Mouse (Mus musculus): Measurements from ENCODE around the gene Pcx.
"Not testable (repeated sequence)": the region's sequence is repeated elsewhere in the genome, so short reads cannot be mapped to it uniquely, and the experiment has no call there.

Gene Pcx

DNA sequence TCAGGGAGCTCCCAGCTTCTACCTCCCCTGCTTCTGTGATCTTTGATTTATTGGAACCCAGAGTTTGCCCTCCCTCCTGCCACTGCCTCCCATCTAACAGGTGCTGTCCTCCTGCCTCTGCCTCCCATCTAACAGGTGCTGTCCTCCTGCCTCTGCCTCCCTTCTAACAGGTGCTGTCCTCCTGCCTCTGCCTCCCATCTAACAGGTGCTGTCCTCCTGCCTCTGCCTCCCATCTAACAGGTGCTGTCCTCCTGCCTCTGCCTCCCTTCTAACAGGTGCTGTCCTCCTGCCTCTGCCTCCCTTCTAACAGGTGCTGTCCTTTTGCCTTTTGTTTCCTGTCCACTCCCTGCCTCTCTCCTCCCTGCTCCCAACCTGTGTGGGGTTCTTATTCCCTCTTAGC lies 76.5 kb downstream of the Pcx start:
- DNase-seq (ENCODE audit: low spot score) = not testable (repeated sequence)

DNA sequence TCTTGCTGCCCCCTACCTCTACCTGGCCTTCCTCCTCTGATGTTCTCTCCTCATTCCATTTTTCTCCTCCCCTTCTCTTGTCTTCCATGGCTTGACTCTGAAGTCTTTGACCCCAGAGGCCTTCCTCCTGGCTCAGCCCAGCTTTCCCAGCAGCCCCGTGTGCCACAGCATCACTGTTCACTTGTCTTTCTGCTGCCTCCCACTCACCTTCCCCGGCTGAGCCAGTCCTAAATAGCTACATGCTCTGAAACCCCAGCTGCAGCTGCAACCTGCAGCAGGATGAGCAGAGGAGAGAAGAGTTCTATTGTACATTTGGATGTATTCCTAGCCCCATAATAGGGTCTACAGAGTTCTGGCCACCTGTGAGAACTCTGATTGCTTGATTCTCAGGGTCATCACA lies 77.2 kb downstream of the Pcx start:
- DNase-seq (ENCODE audit: low spot score) = no peak

DNA sequence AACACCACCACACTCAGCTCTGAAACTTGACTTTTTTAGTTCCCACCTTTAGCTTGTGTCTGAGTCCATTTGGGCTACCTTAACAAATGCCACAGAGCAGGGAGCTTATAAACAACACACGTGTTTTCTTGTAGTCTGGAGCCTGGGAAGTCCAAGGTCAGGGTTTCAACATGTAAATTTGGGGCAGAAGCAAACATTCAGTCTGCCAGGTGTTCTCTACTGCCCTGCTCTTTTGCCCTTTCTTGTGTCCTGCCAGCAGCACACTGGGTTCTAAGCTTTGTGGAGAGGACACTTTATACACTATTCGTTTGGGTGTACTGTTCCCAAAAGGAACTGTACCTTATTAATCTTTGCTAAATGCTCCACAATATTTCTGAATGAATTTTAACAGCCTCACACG lies 78.2 kb downstream of the Pcx start:
- DNase-seq (ENCODE audit: low spot score) = no peak

DNA sequence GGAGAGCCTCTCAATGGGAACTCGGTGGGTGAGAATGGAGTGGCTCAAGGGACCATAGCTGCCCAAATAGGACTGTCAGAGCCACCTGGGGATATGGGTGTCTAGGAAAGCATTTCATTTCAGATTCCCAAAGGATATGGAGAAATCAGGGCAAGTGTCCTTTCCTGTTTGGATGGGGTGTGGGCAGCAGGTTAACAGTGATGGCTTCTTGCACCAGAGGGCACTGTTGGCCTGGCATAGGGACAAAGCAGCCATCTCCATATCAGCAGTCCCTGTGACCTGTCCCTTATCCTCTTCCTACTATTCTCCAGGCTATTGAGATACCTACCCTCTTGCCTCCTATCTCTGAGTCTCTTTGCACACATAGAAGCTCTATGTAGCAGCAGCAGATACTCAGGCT lies 78.8 kb downstream of the Pcx start:
- DNase-seq (ENCODE audit: low spot score) = no peak

DNA sequence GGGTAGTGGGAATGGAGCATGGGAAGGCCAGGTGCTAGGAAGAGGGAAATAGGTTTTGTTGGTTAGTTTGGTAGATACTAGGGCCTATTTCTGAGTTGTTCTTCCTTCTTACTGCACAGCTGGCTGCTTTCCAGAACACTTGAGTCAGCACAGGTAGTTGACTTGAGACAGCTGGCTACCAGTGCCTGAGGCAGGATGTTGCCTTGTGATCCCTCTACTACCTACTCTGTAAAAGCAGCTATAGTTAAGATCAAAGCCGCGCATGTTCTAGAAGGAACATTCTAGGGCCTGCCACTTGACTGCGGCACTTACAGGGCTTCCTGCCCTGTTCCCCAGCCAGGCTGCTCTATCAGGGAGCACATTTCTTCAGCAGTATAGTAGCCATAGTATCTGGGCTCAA lies 79.8 kb downstream of the Pcx start:
- peak; percentile 15 for DNase-seq (ENCODE audit: low spot score)

DNA sequence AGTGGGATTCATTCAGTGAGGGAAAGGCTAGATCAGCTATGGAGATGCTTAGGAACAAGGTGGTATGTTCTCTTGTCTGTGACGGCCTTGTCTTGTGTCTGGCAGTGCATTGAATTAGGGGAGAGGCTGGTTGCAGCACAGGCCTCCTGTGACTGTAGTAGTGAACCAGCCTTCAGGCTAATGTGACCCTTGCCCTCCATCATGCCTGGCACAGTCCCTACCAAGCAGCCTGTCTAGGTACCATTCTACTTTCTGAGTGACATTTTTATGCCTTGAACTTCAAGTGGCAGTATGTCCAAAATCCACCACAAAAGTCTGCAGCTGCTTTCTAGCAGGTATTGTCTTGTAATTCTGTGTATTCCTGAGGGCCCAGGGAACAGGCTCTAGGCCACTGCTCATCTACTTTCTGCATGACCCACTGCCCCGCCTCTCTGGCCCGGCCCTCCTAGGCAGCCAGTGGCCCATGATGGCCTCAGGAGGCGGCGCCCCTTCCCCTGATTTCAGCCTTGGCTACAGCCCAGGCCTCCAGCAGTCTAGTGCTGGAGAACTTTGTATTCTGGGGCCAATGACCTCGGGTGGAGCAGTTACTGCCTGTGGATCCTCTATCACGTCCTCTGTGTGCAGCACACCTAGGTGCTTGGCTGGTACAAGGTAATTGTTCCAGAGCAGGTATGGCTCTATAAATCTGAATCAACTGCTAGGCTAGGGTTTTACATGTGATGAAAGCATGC lies 83.7 kb downstream of the Pcx start:
- no peak for DNase-seq (ENCODE audit: low spot score)

DNA sequence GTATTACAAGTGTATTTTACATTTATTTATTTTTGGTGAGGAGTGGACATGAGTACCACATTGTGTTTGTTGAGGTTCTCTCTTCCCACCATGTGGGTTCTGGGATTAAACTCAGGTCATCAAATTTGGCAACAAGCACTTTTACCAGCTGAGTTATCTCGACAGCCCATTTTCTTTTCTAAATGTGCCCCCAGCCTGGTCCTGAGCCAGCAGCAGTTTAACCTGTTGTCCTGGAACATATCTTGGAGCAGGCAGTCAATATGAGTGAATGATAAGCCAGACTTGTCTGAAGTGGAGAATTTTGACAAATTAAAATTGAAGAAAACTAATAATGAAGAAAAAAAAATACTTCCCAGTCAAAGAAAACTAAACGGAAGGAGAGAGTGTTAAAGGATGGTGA lies 85.8 kb downstream of the Pcx start:
- DNase-seq (ENCODE audit: low spot score) = no peak

DNA sequence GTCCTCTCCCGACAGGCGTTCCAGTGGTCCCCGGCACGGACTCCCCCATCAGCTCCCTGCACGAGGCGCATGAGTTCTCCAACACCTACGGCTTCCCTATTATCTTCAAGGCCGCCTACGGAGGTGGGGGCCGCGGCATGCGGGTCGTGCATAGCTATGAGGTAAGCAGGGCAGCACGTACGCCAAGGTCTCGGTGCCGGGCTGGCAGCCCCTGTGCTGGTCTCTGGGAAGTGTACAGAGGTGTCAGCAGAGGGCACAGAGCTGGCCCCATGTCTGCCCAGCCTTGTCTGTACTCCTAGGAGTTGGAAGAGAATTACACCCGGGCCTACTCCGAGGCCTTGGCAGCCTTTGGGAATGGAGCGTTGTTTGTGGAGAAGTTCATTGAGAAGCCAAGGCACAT lies 92.2 kb downstream of the Pcx start:
- no peak for DNase-seq (ENCODE audit: low spot score)

DNA sequence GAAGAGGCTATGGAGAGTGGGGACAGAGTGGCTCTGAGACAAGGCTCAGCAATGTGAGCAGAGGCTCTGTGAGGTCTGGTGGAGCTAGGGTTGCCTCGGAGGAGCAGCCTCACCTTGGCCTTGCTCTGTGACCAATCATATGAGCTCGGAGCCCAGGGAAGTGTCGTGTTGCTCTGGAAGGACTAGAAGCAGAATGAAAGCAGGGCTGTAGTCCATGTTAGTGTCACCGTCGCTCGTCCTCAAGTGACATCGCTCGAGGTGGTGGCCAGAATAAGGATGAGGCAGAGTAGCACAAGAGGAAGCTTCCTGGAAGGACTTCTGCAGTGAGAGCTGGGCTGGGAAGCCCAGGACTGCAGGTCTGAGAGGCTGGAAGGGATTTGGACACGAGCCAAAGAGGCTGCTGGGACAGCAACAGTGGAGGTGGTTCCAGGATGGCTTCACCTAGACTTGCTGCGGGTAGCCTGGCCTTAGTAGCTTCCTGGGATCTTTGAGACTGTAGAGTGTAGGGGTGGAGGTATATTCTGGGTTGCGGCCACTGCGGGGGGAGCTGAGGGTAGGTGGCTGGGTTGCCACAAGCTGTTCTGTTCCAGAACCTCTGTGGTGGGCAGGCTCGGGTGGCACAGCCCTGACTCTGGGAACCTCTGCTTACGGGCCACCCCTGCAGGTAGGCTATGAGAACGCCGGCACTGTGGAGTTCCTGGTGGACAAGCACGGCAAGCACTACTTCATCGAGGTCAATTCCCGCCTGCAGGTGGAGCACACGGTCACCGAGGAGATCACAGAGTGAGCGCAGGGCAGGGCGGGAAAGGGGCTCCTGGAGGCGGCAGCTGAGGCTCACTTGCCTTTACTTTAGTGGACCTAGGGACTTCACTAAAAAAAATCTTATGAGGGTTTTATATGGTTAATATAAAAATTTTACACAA lies 93.8 kb downstream of the Pcx start:
- peak; percentile 73 for DNase-seq (ENCODE audit: low spot score)

DNA sequence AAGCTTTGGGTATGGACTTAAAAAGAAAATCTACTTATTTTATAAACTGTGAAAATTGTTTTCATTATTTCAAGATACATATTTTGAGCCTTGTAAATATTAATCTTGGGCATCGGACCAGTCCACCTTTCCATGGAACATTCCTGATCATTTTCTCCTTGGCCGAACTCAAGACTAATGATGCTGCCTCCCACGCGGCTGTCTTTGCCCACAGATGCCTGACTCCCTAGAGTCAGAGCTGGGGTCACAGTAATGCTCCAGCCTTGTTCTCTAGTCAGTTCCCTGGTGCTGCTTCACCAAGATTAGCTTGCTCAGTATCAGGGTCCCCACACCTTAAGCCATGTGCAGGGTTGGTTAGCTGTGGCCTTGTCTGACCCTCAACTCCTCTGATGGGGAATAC lies 95.4 kb downstream of the Pcx start:
- DNase-seq (ENCODE audit: low spot score) = no peak

DNA sequence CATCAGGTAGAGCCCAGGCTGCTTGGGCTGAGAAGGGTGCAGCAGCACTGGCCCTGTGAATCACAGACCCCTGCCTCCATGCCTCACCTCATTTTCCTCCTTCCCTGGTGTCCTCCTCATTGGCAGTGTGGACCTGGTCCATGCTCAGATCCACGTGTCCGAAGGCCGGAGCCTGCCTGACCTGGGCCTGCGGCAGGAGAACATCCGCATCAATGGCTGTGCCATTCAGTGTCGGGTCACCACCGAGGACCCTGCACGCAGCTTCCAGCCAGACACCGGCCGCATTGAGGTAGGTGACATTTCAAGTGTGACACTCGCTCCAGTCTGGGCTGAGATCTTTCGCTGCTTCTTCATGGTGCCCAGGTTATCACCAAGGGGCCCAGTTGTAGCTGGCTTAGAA lies 97.1 kb downstream of the Pcx start:
- DNase-seq (ENCODE audit: low spot score) = no peak

DNA sequence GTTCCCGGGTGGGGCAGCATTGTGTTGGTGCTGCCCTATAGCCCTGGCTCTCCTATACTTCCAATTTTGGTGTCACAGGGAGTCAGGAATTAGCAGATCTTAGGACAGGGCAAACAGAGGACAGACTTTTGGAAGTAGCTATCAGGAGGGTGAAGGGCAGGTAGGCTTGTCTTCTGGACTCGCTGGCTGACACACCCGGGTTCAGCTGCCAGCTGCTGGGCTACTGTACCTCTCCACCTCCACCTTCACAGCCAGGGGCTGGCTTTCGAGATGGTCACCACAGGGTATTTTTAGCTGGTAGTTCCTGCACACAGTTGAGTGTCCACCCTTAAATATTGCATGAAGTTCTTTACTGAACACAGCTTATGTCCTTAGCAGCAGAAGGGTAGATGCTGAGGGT lies 98.2 kb downstream of the Pcx start:
- no peak for DNase-seq (ENCODE audit: low spot score)

DNA sequence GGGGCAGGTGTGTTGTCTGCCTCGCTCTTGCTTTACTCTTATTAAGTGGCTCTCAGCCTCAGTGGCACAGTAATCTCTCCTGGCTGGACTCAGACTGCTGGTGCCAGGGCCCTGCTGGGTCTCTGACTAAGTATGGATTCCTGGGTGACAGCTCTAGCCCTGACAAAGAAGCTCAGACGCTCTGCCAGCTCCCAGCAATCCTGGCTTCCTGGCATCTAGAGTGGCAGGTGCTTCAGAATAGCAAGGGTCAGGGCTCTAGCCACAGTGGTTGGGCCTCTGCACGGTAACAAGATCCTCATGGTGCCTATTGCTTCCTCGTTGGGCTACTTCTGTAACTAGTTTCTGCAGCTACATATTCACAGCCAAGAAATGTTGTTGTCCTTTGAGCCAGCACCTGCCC lies 99.8 kb downstream of the Pcx start:
- no peak for DNase-seq (ENCODE audit: low spot score)

DNA sequence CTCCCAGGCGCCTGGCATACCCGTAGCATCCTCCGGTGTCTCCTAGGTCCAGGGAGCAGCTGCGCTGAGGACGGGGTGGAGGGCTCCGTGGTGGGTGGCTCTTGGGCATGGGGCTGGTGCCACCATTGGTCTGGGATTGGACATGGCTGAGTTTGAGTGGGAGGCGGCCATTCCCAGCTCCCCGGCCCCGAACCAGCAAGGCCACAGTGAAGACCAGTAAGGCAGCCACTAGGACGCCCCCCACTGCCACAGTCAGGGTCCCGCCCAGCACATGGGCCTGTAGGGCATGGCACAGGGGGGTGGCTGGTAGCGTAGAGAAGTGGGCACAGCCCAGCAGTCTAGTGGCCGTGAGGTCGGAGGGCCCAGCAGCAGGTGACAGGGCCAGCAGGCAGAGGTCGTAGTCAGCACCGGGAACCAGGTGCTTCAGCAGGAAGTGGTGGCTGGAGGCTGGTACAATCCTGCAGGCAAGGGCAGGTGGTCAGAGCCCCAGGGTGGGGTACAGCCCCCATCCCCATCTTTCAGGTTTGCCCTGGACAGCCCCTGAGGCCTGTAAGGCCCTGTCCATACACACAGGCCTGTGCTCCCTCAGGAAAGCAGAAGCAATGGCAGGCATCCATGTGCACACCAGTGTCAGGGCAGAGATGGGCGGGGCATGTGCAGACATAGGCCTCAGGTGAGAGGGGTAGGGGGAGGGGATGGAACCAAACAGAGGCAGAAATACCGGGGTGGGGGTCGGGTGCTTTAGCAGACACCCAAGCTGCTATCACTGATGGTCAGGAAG lies 102.1 kb downstream of the Pcx start:
- DNase-seq (ENCODE audit: low spot score) = no peak

DNA sequence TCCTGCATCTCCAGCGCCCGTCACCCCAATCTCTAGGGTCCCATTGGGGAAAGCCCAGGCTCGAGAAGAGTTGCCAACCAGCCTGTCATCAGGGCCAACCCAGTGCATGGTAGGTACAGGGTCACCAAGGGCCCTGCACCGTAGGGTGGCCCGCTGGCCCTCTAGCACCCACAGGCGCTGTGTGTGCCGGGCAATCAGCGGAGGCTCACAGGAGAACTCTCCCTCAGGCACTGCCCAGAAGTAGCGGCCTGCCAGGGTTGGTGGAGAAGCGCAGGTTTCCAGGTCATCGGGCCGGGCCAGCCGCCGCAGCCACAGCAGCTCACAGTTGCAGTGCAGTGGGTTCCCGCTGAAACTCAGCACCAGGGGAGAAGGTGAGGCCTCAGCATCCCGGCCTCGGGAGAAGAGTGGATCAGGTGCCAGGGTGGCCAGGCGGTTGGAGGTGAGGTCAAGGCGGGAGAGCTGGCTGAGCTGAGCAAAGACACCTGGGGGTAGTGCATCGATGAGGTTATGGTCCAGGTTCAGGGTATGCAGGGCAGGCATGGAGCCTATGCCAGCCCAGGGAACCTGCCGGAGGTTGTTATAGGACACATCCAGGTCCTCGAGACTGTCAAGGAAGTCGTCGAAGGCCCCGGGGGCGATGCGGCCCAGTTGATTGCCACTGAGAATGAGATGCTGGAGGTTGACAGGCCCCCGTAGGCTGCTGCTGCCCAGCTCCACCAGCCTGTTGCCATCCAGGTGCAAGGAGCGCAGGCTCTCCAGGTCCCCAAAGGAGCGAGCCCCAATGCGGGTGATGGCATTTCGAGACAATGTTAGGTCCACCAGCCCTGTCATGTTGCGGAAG lies 103.4 kb downstream of the Pcx start:
- no peak for DNase-seq (ENCODE audit: low spot score)

DNA sequence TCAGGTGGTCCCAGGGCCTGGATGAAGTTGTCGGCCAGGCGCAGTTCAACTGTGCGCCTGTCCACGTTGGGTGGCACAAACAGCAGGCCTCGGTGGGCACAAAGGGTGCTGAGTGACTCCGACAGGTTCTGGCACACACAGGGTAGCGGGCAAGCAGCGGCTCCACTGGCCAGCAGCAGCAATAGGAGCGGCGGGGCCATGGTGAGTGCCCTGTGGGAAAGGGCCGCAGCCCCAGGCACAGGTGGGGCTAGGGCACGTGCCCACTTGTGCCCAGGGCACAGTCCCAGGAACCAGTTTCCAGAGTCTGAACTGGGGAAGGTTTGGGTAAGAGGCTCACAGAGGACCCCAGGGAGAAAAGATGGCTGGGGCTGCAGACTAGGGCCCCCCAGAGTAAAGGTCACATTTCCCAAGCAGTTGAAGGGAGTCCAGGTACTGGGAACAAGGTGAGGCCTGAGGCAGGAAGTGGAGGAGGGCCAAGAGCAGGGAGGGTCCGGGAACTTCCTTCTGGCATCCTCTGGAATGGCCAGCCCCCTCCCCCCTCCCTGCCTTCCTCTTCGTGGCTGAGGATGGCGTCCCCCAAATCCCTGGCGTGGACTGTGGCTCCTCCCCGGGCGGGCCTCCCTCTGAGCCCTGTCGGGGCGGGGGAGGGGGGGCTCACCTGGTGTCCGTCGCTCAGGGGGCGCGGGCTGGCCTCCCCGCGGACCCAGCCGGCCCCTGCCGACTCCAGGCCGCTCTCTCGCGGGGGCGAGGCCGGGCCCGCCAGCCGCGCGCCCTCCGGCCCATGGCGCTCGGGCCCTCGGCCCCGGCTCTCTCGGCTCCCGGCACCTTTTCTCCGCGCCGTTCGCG lies 104.3 kb downstream of the Pcx start:
- DNase-seq (ENCODE audit: low spot score) = no peak

DNA sequence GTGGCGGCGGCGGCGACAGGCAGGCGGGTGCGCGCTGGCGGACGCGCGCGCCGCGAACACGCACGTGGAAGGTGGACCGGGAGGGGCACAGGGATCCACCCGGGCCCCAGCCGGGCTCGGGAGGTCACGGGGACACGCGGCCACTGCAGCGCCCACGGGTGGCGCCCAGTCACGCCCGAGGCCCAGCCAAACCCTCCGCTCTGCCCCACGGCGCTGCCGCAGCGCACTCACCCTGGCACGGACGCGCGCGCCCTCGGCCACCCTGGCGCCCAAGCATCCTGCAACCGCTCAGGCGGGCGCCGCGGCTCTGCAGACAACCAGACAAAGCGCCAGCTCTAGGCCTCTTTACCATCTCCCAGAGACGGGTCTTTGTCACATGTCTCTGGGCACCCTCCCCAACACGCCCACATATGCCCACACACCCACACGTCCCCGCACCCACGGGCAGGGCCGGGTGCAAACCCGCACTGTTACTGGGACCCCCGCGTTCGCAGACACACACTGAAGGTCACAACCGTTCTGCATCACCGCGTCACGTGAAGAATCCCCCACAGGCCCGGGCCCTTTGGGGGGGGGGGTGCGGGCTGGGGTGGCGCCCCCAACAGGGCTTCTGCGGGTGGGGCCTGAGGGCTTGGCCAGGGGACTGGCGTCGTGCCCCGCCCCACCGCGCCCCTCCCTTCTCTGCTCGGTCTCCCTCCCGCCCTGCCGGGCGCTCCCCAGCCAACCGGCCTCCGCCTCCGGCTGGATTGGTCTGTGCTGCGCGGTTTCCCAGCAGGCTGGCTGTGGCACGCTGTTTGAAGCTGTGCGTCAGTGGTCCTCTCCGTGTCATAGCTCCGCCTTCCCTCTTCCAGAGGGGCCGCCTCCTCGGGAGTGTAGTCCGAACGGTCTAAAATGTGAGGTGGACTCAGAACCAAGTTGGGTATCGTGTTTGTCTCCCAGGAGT lies 105.2 kb downstream of the Pcx start, which contains the start of gene Lrfn4:
TSS of gene Lrfn4 (minus strand) at position 517 of the 943 bp plus-strand sequence.
- peak; percentile 86 for DNase-seq (ENCODE audit: low spot score)

DNA sequence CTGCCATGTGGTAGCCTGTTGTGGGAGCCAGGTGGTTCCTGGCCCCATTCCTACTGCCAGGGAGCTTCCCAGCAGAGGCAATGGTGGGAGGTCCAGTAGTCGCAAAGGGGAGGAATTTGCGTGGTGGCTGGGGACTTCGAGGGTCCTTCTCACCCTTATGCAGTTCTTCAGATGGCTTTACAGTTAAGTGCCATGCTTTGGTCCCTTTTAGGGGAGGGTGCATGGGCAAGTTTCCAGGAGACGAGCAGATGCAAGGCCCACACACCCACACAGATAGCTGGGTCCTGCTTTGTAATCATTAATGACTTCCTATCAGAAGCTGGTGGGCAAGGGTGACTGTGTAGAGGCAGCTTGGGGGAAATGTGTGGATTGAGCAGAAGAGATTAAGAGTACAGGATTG lies 106.3 kb downstream of the Pcx start:
- DNase-seq (ENCODE audit: low spot score) = no peak

DNA sequence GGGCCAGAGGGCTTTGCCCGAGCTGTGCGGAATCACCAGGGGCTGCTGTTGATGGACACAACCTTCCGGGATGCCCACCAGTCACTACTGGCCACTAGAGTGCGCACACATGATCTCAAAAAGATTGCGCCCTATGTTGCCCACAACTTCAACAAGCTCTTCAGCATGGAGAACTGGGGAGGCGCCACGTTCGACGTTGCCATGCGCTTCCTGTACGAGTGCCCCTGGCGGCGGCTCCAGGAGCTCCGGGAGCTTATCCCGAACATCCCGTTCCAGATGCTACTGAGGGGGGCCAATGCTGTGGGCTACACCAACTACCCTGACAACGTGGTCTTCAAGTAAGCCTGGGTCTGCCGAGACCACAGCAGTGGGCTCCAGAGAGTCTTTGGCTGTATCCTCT lies 107.9 kb downstream of the Pcx start:
- DNase-seq (ENCODE audit: low spot score) = no peak

DNA sequence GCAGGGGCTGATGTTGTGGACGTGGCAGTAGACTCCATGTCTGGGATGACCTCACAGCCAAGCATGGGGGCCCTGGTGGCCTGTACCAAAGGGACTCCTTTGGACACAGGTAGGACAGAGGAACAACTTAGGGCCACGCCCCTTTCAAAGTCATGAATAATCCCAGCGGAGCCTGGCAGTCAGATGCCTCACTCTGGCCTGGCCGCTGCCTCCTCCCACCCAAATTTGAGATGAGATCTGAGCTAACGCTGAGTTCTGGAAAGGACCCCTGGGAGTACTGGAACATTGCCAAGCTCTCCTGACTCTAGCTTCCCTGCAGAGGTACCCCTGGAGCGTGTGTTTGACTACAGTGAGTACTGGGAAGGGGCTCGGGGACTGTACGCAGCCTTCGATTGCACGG lies 109.2 kb downstream of the Pcx start:
- no peak for DNase-seq (ENCODE audit: low spot score)
